Mouse (Mus musculus): ENCODE measurements at regions not wholly inside any gene's neighbourhood (a gene's known extent, or its start where the extent isn't known, plus 50 kb on each side); places are given as distances from the start of the nearest gene placed in this dataset.

- Histone ChIP-seq H3K4me1 (ENCODE audit: control insufficient read depth, insufficient read depth, low read length) (no peaks in the 10 kb centered on the region), H3K27me3 (ENCODE audit: control insufficient read depth, insufficient read depth, low read length) (no peaks in the 10 kb centered on the region), H3K27ac (ENCODE audit: low read length) (no peak overlapping the region), H3K9me3 (ENCODE audit: control insufficient read depth, low read depth, low read length) (no peaks in the 10 kb centered on the region), H3K9ac (replicated peaks; ENCODE audit: low read depth, low read length) (no peak overlapping the region), H3K4me2 (replicated peaks; ENCODE audit: low read depth, low read length) (no peak overlapping the region), H3K36me3 (ENCODE audit: control insufficient read depth, insufficient read depth, low read length) (no peaks in the 10 kb centered on the region), H3K4me3 (ENCODE audit: low read depth, low read length) (no peak overlapping the region)
- ATAC-seq (ENCODE audit: insufficient number of reproducible peaks, insufficient read depth, low FRiP score, low read depth) = no peak
- 28% methylated on average over 8 of the region's 8 CpGs for WGBS
Measured at GRCm38 (mm10) chr11:71672171-71673050, 77.3 kb upstream of the Wscd1 start.

- Histone ChIP-seq H3K4me2 (replicated peaks; ENCODE audit: low read depth, low read length) (no peak overlapping the region), H3K9me3 (ENCODE audit: control insufficient read depth, low read depth, low read length) (no peaks in the 10 kb centered on the region), H3K27ac (ENCODE audit: low read length) (no peak overlapping the region), H3K9ac (replicated peaks; ENCODE audit: low read depth, low read length) (no peak overlapping the region), H3K4me1 (ENCODE audit: control insufficient read depth, insufficient read depth, low read length) (no peaks in the 10 kb centered on the region), H3K4me3 (ENCODE audit: low read depth, low read length) (no peak overlapping the region), H3K27me3 (ENCODE audit: control insufficient read depth, insufficient read depth, low read length) (no peaks in the 10 kb centered on the region), H3K36me3 (ENCODE audit: control insufficient read depth, insufficient read depth, low read length) (no peaks in the 10 kb centered on the region)
- ATAC-seq (ENCODE audit: insufficient number of reproducible peaks, insufficient read depth, low FRiP score, low read depth) = no peak
- 43% methylated on average over 5 of the region's 5 CpGs for WGBS
Measured at GRCm38 (mm10) chr11:71674319-71674718, 75.4 kb upstream of the Wscd1 start.

GRCm38 (mm10) chr11:71675714-71676313, 73.9 kb upstream of the Wscd1 start:
- Histone ChIP-seq H3K4me2 (replicated peaks; ENCODE audit: low read depth, low read length) (no peak overlapping the region), H3K4me1 (ENCODE audit: control insufficient read depth, insufficient read depth, low read length) (no peaks in the 10 kb centered on the region), H3K36me3 (ENCODE audit: control insufficient read depth, insufficient read depth, low read length) (no peaks in the 10 kb centered on the region), H3K27ac (ENCODE audit: low read length) (no peak overlapping the region), H3K9ac (replicated peaks; ENCODE audit: low read depth, low read length) (no peak overlapping the region), H3K9me3 (ENCODE audit: control insufficient read depth, low read depth, low read length) (no peaks in the 10 kb centered on the region), H3K4me3 (ENCODE audit: low read depth, low read length) (no peak overlapping the region), H3K27me3 (ENCODE audit: control insufficient read depth, insufficient read depth, low read length) (no peaks in the 10 kb centered on the region)
- 49% methylated on average over 3 of the region's 3 CpGs for WGBS
- ATAC-seq (ENCODE audit: insufficient number of reproducible peaks, insufficient read depth, low FRiP score, low read depth) = no peak

GRCm38 (mm10) chr11:71697017-71697416, 52.7 kb upstream of the Wscd1 start:
- Histone ChIP-seq H3K27ac (ENCODE audit: low read length) (no peak overlapping the region), H3K27me3 (ENCODE audit: control insufficient read depth, insufficient read depth, low read length) (no peaks in the 10 kb centered on the region), H3K4me1 (ENCODE audit: control insufficient read depth, insufficient read depth, low read length) (no peaks in the 10 kb centered on the region), H3K4me3 (ENCODE audit: low read depth, low read length) (no peak overlapping the region), H3K9me3 (ENCODE audit: control insufficient read depth, low read depth, low read length) (no peaks in the 10 kb centered on the region), H3K36me3 (ENCODE audit: control insufficient read depth, insufficient read depth, low read length) (no peaks in the 10 kb centered on the region), H3K4me2 (replicated peaks; ENCODE audit: low read depth, low read length) (no peak overlapping the region), H3K9ac (replicated peaks; ENCODE audit: low read depth, low read length) (no peak overlapping the region)
- ATAC-seq (ENCODE audit: insufficient number of reproducible peaks, insufficient read depth, low FRiP score, low read depth) = no peak
- 33% methylated on average over 3 of the region's 3 CpGs for WGBS

- H3K4me3 ChIP-seq (ENCODE audit: low read depth, low read length) = no peak overlapping the region
- H3K27me3 ChIP-seq (ENCODE audit: control insufficient read depth, insufficient read depth, low read length) = no peaks in the 10 kb centered on the region
- H3K27ac ChIP-seq (ENCODE audit: low read length) = no peak overlapping the region
- no peak overlapping the region for H3K4me2 ChIP-seq (replicated peaks; ENCODE audit: low read depth, low read length)
- WGBS = 91% methylated on average over 4 of the region's 4 CpGs
- H3K9ac ChIP-seq (replicated peaks; ENCODE audit: low read depth, low read length) = no peak overlapping the region
- no peak for ATAC-seq (ENCODE audit: insufficient number of reproducible peaks, insufficient read depth, low FRiP score, low read depth)
- H3K9me3 ChIP-seq (ENCODE audit: control insufficient read depth, low read depth, low read length) = no peaks in the 10 kb centered on the region
- no peaks in the 10 kb centered on the region for H3K4me1 ChIP-seq (ENCODE audit: control insufficient read depth, insufficient read depth, low read length)
- no peaks in the 10 kb centered on the region for H3K36me3 ChIP-seq (ENCODE audit: control insufficient read depth, insufficient read depth, low read length)
Measured at GRCm38 (mm10) chr11:71698836-71699235, 50.9 kb upstream of the Wscd1 start.
